Mouse (Mus musculus): ENCODE data around the gene Nup54. TPM values are rescaled to one million over a fixed set of nuclear protein-coding genes. Genes with fewer than 3 reads are reported as not detected.
A peak's percentile ranks its signal among the peaks of the same experiment; 100 is the strongest.

Nup54 gene
- total and polyA plus RNA-seq, 2 experiments from 2014 or later, result 43.7 to 94.5 TPM

- H3K27ac ChIP-seq (ENCODE audit: low read depth, low read length), result no peak overlapping the region
- H3K27me3 ChIP-seq (ENCODE audit: insufficient read depth, low read length), result no peaks in the 10 kb centered on the region
- H3K36me3 ChIP-seq (ENCODE audit: insufficient read depth), result peaks cover 21% of the 10 kb centered on the region
- H3K4me1 ChIP-seq (ENCODE audit: insufficient read depth), result no peaks in the 10 kb centered on the region
- DNase-seq (peak; percentile 55), ATAC-seq (no peak)
- no peak overlapping the region for H3K9ac ChIP-seq
- no peak overlapping the region for H3K4me3 ChIP-seq (ENCODE audit: low read depth, low read length)
- H3K9me3 ChIP-seq (ENCODE audit: low read length), result no peaks in the 10 kb centered on the region
- 24% methylated on average over 5 of the region's 5 CpGs for WGBS
- no peak overlapping the region for H3K4me2 ChIP-seq (ENCODE audit: low read depth)
- TF ChIP-seq CTCF (IDR thresholded peaks at IDR 0.05; ENCODE audit: low read depth), result peak; percentile 70
Observed at GRCm38 (mm10) chr5:92461321-92461720, 26.3 kb upstream of the Nup54 start.

GRCm38 (mm10) chr5:92458726-92459125 lies 23.7 kb upstream of the Nup54 start:
- H3K9ac ChIP-seq, result no peak overlapping the region
- ATAC-seq (no peak), DNase-seq (no peak)
- no peak overlapping the region for H3K4me2 ChIP-seq (ENCODE audit: low read depth)
- H3K27me3 ChIP-seq (ENCODE audit: insufficient read depth, low read length), result no peaks in the 10 kb centered on the region
- WGBS, result 62% methylated on average over 5 of the region's 5 CpGs
- no peak overlapping the region for H3K27ac ChIP-seq (ENCODE audit: low read depth, low read length)
- no peaks in the 10 kb centered on the region for H3K9me3 ChIP-seq (ENCODE audit: low read length)
- no peak overlapping the region for H3K4me3 ChIP-seq (ENCODE audit: low read depth, low read length)
- H3K36me3 ChIP-seq (ENCODE audit: insufficient read depth), result peaks cover 39% of the 10 kb centered on the region
- no peaks in the 10 kb centered on the region for H3K4me1 ChIP-seq (ENCODE audit: insufficient read depth)
- no peak for TF ChIP-seq CTCF (IDR thresholded peaks at IDR 0.05; ENCODE audit: low read depth)

- no peak for TF ChIP-seq CTCF (IDR thresholded peaks at IDR 0.05; ENCODE audit: low read depth)
- Histone ChIP-seq H3K4me1 (ENCODE audit: insufficient read depth) (no peaks in the 10 kb centered on the region), H3K9ac (no peak overlapping the region), H3K9me3 (ENCODE audit: low read length) (no peaks in the 10 kb centered on the region), H3K36me3 (ENCODE audit: insufficient read depth) (peaks cover 48% of the 10 kb centered on the region), H3K4me3 (ENCODE audit: low read depth, low read length) (no peak overlapping the region), H3K27me3 (ENCODE audit: insufficient read depth, low read length) (no peaks in the 10 kb centered on the region), H3K4me2 (ENCODE audit: low read depth) (no peak overlapping the region), H3K27ac (ENCODE audit: low read depth, low read length) (no peak overlapping the region)
- 94% methylated on average over 2 of the region's 2 CpGs for WGBS
- no peak for ATAC-seq
- DNase-seq, result no peak
Observed at GRCm38 (mm10) chr5:92457410-92457809, 22.4 kb upstream of the Nup54 start.

- peaks cover 76% of the 10 kb centered on the region for H3K36me3 ChIP-seq (ENCODE audit: insufficient read depth)
- no peak for TF ChIP-seq CTCF (IDR thresholded peaks at IDR 0.05; ENCODE audit: low read depth)
- DNase-seq (no peak), ATAC-seq (no peak)
- WGBS, result 92% methylated on average over 5 of the region's 5 CpGs
- H3K27me3 ChIP-seq (ENCODE audit: insufficient read depth, low read length), result no peaks in the 10 kb centered on the region
- H3K4me1 ChIP-seq (ENCODE audit: insufficient read depth), result no peaks in the 10 kb centered on the region
- H3K9ac ChIP-seq, result no peak overlapping the region
- no peak overlapping the region for H3K4me3 ChIP-seq (ENCODE audit: low read depth, low read length)
- no peaks in the 10 kb centered on the region for H3K9me3 ChIP-seq (ENCODE audit: low read length)
- no peak overlapping the region for H3K4me2 ChIP-seq (ENCODE audit: low read depth)
- H3K27ac ChIP-seq (ENCODE audit: low read depth, low read length), result no peak overlapping the region
Observed at GRCm38 (mm10) chr5:92452876-92453275, 17.9 kb upstream of the Nup54 start.

- Histone ChIP-seq H3K36me3 (ENCODE audit: insufficient read depth) (peaks cover 66% of the 10 kb centered on the region), H3K4me3 (ENCODE audit: low read depth, low read length) (no peak overlapping the region), H3K4me2 (ENCODE audit: low read depth) (no peak overlapping the region), H3K9me3 (ENCODE audit: low read length) (no peaks in the 10 kb centered on the region), H3K4me1 (ENCODE audit: insufficient read depth) (no peaks in the 10 kb centered on the region), H3K27ac (ENCODE audit: low read depth, low read length) (no peak overlapping the region), H3K27me3 (ENCODE audit: insufficient read depth, low read length) (no peaks in the 10 kb centered on the region), H3K9ac (no peak overlapping the region)
- no peak for ATAC-seq
- 92% methylated on average over 5 of the region's 5 CpGs for WGBS
- no peak for DNase-seq
- TF ChIP-seq CTCF (IDR thresholded peaks at IDR 0.05; ENCODE audit: low read depth), result no peak
Observed at GRCm38 (mm10) chr5:92446736-92447135, 11.7 kb upstream of the Nup54 start.

GRCm38 (mm10) chr5:92445016-92445415 lies 10.0 kb upstream of the Nup54 start:
- Histone ChIP-seq H3K4me2 (ENCODE audit: low read depth) (no peak overlapping the region), H3K4me1 (ENCODE audit: insufficient read depth) (no peaks in the 10 kb centered on the region), H3K4me3 (ENCODE audit: low read depth, low read length) (no peak overlapping the region), H3K9ac (no peak overlapping the region), H3K9me3 (ENCODE audit: low read length) (no peaks in the 10 kb centered on the region), H3K27ac (ENCODE audit: low read depth, low read length) (no peak overlapping the region), H3K36me3 (ENCODE audit: insufficient read depth) (peaks cover 48% of the 10 kb centered on the region), H3K27me3 (ENCODE audit: insufficient read depth, low read length) (no peaks in the 10 kb centered on the region)
- no peak for TF ChIP-seq CTCF (IDR thresholded peaks at IDR 0.05; ENCODE audit: low read depth)
- DNase-seq, result no peak
- no peak for ATAC-seq
- WGBS, result 86% methylated on average over 2 of the region's 2 CpGs

GRCm38 (mm10) chr5:92442914-92443313 lies 7.9 kb upstream of the Nup54 start:
- Histone ChIP-seq H3K27ac (ENCODE audit: low read depth, low read length) (no peak overlapping the region), H3K4me3 (ENCODE audit: low read depth, low read length) (no peak overlapping the region), H3K27me3 (ENCODE audit: insufficient read depth, low read length) (no peaks in the 10 kb centered on the region), H3K4me1 (ENCODE audit: insufficient read depth) (no peaks in the 10 kb centered on the region), H3K4me2 (ENCODE audit: low read depth) (no peak overlapping the region), H3K9ac (no peak overlapping the region), H3K9me3 (ENCODE audit: low read length) (no peaks in the 10 kb centered on the region), H3K36me3 (ENCODE audit: insufficient read depth) (peaks cover 27% of the 10 kb centered on the region)
- 92% methylated on average over 7 of the region's 7 CpGs for WGBS
- ATAC-seq (no peak), DNase-seq (no peak)
- no peak for TF ChIP-seq CTCF (IDR thresholded peaks at IDR 0.05; ENCODE audit: low read depth)

- 85% methylated on average over 5 of the region's 5 CpGs for WGBS
- DNase-seq, result no peak
Observed at GRCm38 (mm10) chr5:92441494-92441893, 6.5 kb upstream of the Nup54 start.

More at GRCm38 (mm10) chr5:92441494-92441893, 6.5 kb upstream of the Nup54 start:
- no peak for TF ChIP-seq CTCF (IDR thresholded peaks at IDR 0.05; ENCODE audit: low read depth)
- Histone ChIP-seq H3K27ac (ENCODE audit: low read depth, low read length) (no peak overlapping the region), H3K4me2 (ENCODE audit: low read depth) (no peak overlapping the region), H3K9me3 (ENCODE audit: low read length) (no peaks in the 10 kb centered on the region), H3K4me3 (ENCODE audit: low read depth, low read length) (no peak overlapping the region), H3K9ac (no peak overlapping the region), H3K27me3 (ENCODE audit: insufficient read depth, low read length) (no peaks in the 10 kb centered on the region), H3K4me1 (ENCODE audit: insufficient read depth) (no peaks in the 10 kb centered on the region), H3K36me3 (ENCODE audit: insufficient read depth) (peaks cover 13% of the 10 kb centered on the region)
- no peak for ATAC-seq

Data from forebrain, postnatal 0 days (tissue).